Mouse (Mus musculus) naive thymus-derived CD4-positive, alpha-beta T cell, adult 2 months (primary cell): ENCODE measurements around the gene Bcl2l1.
A peak's percentile ranks its signal among the peaks of the same experiment; 100 is the strongest.

ENCODE experiments used
- DNase-seq: peaks from one replicate; pipeline ENCODE4 v3.0.0-alpha.2; 2011; ENCODE audit warnings: low read depth

Bcl2l1 gene

GRCm38 (mm10) chr2:152772231-152772630 is 59.3 kb downstream of the Bcl2l1 start:
- no peak for DNase-seq

- DNase-seq, result no peak
Measured at GRCm38 (mm10) chr2:152771571-152771970, 60.0 kb downstream of the Bcl2l1 start.

- no peak for DNase-seq
Measured at GRCm38 (mm10) chr2:152769677-152770076, 61.9 kb downstream of the Bcl2l1 start.

GRCm38 (mm10) chr2:152767618-152768271 is 63.8 kb downstream of the Bcl2l1 start:
- peak; percentile 79 for DNase-seq

- peak; percentile 91 for DNase-seq
Measured at GRCm38 (mm10) chr2:152766387-152767123, 65.0 kb downstream of the Bcl2l1 start.

- no peak for DNase-seq
Measured at GRCm38 (mm10) chr2:152765045-152765674, 66.4 kb downstream of the Bcl2l1 start.

- no peak for DNase-seq
Measured at GRCm38 (mm10) chr2:152764172-152765044, 67.1 kb downstream of the Bcl2l1 start.

GRCm38 (mm10) chr2:152763310-152763709 is 68.2 kb downstream of the Bcl2l1 start:
- no peak for DNase-seq

GRCm38 (mm10) chr2:152758351-152758750 is 73.2 kb downstream of the Bcl2l1 start:
- no peak for DNase-seq

GRCm38 (mm10) chr2:152757478-152757877 is 74.0 kb downstream of the Bcl2l1 start:
- DNase-seq, result no peak

- no peak for DNase-seq
Measured at GRCm38 (mm10) chr2:152756474-152757393, 74.8 kb downstream of the Bcl2l1 start.

- no peak for DNase-seq
Measured at GRCm38 (mm10) chr2:152753944-152754711, 77.4 kb downstream of the Bcl2l1 start, which contains the start of gene Cox4i2. Cox4i2 (plus strand) TSS chr2:152754173.

- DNase-seq, result peak; percentile 44
Measured at GRCm38 (mm10) chr2:152742435-152742834, 89.1 kb downstream of the Bcl2l1 start.

GRCm38 (mm10) chr2:152741153-152742041 is 90.1 kb downstream of the Bcl2l1 start:
- no peak for DNase-seq

- DNase-seq, result no peak
Measured at GRCm38 (mm10) chr2:152740490-152740889, 91.0 kb downstream of the Bcl2l1 start.

GRCm38 (mm10) chr2:152739842-152740260 is 91.7 kb downstream of the Bcl2l1 start:
- DNase-seq, result peak; percentile 31

- peak; percentile 46 for DNase-seq
Measured at GRCm38 (mm10) chr2:152739031-152739841, 92.3 kb downstream of the Bcl2l1 start.

GRCm38 (mm10) chr2:152738341-152738740 is 93.2 kb downstream of the Bcl2l1 start:
- DNase-seq, result no peak
